Mouse (Mus musculus) limb, embryonic 11.5 days (tissue): ENCODE data around the gene Mstn. TPM values are rescaled to one million over a fixed set of nuclear protein-coding genes. Genes with fewer than 3 reads are reported as not detected.

Experiments used
- ATAC-seq: fragments of 200-750 bp; cut with Nextera tagmentation; 2 replicates; pipeline ENCODE4 v1.8.0; 2017; ENCODE audit warnings: low read depth; ENCODE audit not compliant: insufficient number of reproducible peaks, low FRiP score, low TSS enrichment
- DNase-seq: peaks from one replicate; pipeline ENCODE4 v3.0.0-alpha.2; 2015; ENCODE audit warnings: low spot score
- H3K27ac ChIP-seq: fragments of 300-500 bp; sonication (generic); replicated peaks from 2 replicates; pipeline ENCODE4 v1.5.1; 2014; ENCODE audit warnings: low read depth, mild to moderate bottlenecking, low read length
- H3K27me3 ChIP-seq: fragments of 300-500 bp; sonication (generic); 2 replicates; pipeline ENCODE4 v1.6.1; 2014; ENCODE audit warnings: mild to moderate bottlenecking, low read length, mixed read lengths; ENCODE audit not compliant: control insufficient read depth, insufficient read depth
- H3K36me3 ChIP-seq: fragments of 300-500 bp; sonication (generic); 2 replicates; pipeline ENCODE4 v1.6.1; 2014; ENCODE audit warnings: mild to moderate bottlenecking, low read length, moderate library complexity, mixed read lengths; ENCODE audit not compliant: control insufficient read depth, insufficient read depth
- H3K4me1 ChIP-seq: fragments of 300-500 bp; sonication (generic); 2 replicates; pipeline ENCODE4 v1.6.1; 2014; ENCODE audit warnings: low read length, mixed read lengths; ENCODE audit not compliant: control insufficient read depth, insufficient read depth
- H3K4me2 ChIP-seq: fragments of 300-500 bp; sonication (generic); 2 replicates; pipeline ENCODE4 v1.6.1; 2014; ENCODE audit warnings: low read depth, mild to moderate bottlenecking, moderate library complexity; ENCODE audit not compliant: severe bottlenecking
- H3K4me3 ChIP-seq: fragments of 300-500 bp; sonication (generic); 2 replicates; pipeline ENCODE4 v1.5.1; 2014; ENCODE audit warnings: low read depth, low read length
- H3K9ac ChIP-seq: fragments of 300-500 bp; sonication (generic); 2 replicates; pipeline ENCODE4 v1.6.1; 2014; ENCODE audit warnings: mild to moderate bottlenecking, low read length
- H3K9me3 ChIP-seq: fragments of 300-500 bp; sonication (generic); 2 replicates; pipeline ENCODE4 v1.6.1; 2016; ENCODE audit warnings: low read length; ENCODE audit not compliant: control insufficient read depth
- WGBS: fragments of 180-500 bp; shearing (Covaris S2); extraction: QIAGEN DNeasy Blood & Tissue Kit; methylation state at CpG from one replicate; pipeline ENCODE4 v1.1.7; 2014; 5-methylcytosine and 5-hydroxymethylcytosine counted together
- polyA plus RNA-seq: library from polyadenylated mRNA; unstranded; fragments of >200 nt; fragmentation: Nextera tagmentation; extraction: Ambion mirVana; gene quantifications from 2 replicates; pipeline ENCODE4 v1.2.1, GENCODE M21; 2014

Mstn gene
- polyA plus RNA-seq = 1.5 and 2.6 TPM in 2 replicates

DNA sequence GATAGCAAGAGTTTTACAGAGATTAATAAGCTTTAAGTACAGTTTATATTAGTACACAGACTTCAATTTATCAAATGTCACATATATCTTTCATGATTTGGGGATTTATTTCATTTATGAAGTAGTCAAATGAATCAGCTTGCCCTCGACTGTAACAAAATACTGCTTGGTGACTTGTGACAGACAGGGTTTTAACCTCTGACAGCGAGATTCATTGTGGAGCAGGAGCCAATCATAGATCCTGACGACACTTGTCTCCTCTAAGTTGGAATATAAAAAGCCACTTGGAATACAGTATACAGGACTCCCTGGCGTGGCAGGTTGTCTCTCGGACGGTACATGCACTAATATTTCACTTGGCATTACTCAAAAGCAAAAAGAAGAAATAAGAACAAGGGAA lies at the start of gene Mstn:
TSS of gene Mstn (plus strand) at position 301 of the 400 bp plus-strand sequence.
- no peak within 1 kb of the TSS for H3K27ac ChIP-seq
- no peaks in the 10 kb centered on the region for H3K36me3 ChIP-seq
- peaks cover 10% of the 10 kb centered on the region; the same call in 1 of the 2 replicates for H3K4me1 ChIP-seq
- ATAC-seq (no peak), DNase-seq (no peak)
- no peak within 1 kb of the TSS for H3K4me2 ChIP-seq
- no peak within 1 kb of the TSS for H3K9ac ChIP-seq
- no peaks in the 10 kb centered on the region for H3K9me3 ChIP-seq
- 70% methylated on average over 6 of the region's 6 CpGs for WGBS
- no peaks in the 10 kb centered on the region for H3K27me3 ChIP-seq
- H3K4me3 ChIP-seq = no peak within 1 kb of the TSS

DNA sequence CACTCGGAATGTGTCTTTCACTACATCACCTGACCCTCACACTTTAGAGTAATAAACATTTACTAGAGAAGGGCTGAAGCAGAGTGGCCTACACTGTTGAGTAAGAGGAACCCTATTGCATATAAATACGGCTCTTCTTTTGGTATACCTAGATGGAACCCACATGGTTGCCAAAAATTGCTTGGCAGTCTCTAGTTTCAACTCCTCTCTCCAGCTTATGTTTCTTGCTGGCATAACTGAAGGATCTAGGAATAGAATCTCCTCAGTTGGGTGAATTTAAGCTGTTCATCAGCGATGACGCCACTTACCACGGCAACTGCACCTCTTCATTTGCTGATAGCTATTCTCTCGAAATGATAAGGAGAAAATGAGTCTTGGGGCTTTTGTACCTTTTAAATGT lies 46.7 kb upstream of the Mstn start:
- no peak overlapping the region for H3K9ac ChIP-seq
- ATAC-seq (no peak), DNase-seq (no peak)
- H3K4me2 ChIP-seq = no peak overlapping the region
- 79% methylated on average over 6 of the region's 6 CpGs for WGBS
- no peaks in the 10 kb centered on the region for H3K27me3 ChIP-seq
- no peaks in the 10 kb centered on the region for H3K4me1 ChIP-seq
- no peaks in the 10 kb centered on the region for H3K36me3 ChIP-seq
- no peaks in the 10 kb centered on the region for H3K9me3 ChIP-seq
- H3K4me3 ChIP-seq = no peak overlapping the region
- H3K27ac ChIP-seq = no peak overlapping the region

GRCm38 (mm10) chr1:53015606-53016005 lies 45.8 kb upstream of the Mstn start:
- WGBS = 71% methylated on average over 5 of the region's 5 CpGs
- H3K36me3 ChIP-seq = no peaks in the 10 kb centered on the region
- H3K27ac ChIP-seq = no peak overlapping the region
- no peaks in the 10 kb centered on the region for H3K9me3 ChIP-seq
- H3K4me2 ChIP-seq = no peak overlapping the region
- no peaks in the 10 kb centered on the region for H3K27me3 ChIP-seq
- H3K9ac ChIP-seq = no peak overlapping the region
- no peaks in the 10 kb centered on the region for H3K4me1 ChIP-seq
- no peak overlapping the region for H3K4me3 ChIP-seq
- no peak for DNase-seq
- ATAC-seq = no peak

DNA sequence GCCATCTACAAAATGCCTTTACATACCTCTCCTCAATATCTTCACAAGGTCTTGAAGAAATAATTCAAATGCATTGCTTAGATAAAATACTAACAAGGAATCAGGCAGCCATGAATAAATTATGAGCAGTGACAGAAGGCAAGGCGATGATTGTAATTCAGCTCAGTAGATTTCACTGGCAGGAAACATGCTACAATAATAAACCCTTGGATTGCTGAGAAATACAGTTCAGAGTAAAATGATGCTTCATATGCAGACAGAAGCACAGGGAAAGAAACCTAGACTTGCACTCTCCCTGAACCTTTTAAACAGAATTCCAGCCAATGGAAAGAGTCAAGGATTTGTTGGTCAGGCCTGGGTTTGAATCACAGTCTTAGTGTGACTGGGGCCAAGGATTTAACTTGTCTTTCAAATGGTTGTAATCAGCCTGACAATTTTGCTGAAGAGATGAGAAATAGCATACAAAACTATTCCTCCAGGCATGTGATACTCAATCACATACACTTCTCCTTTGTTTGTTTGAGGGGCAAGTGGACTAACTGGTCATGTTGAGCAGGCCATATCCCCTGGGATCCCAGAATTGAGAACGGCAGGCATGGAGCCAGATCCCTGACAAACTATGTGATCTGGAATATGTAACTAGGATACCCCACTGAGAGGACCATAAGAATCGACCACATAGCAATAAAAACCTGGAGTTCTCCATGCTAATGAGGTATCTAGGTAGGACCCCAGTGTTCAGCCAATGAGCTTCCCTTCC lies 42.5 kb upstream of the Mstn start:
- Histone ChIP-seq H3K9me3 (no peaks in the 10 kb centered on the region), H3K9ac (no peak overlapping the region), H3K4me2 (no peak overlapping the region), H3K27me3 (no peaks in the 10 kb centered on the region), H3K4me3 (no peak overlapping the region), H3K27ac (no peak overlapping the region), H3K36me3 (no peaks in the 10 kb centered on the region), H3K4me1 (no peaks in the 10 kb centered on the region)
- 67% methylated on average over 3 of the region's 3 CpGs for WGBS
- no peak for ATAC-seq
- no peak for DNase-seq

DNA sequence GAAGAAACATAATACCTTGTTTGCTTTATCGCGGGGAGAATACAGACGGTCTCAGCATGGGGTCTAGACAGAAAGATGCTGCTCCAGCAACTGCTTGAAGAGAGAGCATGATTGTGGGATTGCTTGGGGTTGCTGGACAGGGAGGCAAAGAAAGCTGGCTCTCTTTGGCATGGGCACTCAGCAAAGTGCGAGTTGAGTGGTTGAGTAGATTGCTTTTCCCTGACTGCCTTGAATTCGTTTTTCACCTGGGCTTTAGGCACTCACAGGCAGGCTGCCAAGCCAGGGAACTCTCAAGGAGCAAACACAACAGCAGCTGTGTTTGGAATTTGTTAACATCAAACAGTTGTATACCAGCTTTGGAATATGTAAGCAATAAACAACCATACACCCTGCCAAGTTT lies 41.4 kb upstream of the Mstn start, which contains the start of gene 1700019D03Rik:
TSS of gene 1700019D03Rik (minus strand) at position 101 of the 400 bp plus-strand sequence.
- Histone ChIP-seq H3K27ac (no peak within 1 kb of the TSS), H3K4me1 (no peaks in the 10 kb centered on the region), H3K9ac (no peak within 1 kb of the TSS), H3K36me3 (no peaks in the 10 kb centered on the region), H3K9me3 (no peaks in the 10 kb centered on the region), H3K27me3 (no peaks in the 10 kb centered on the region), H3K4me3 (no peak within 1 kb of the TSS), H3K4me2 (no peak within 1 kb of the TSS)
- WGBS = 61% methylated on average over 5 of the region's 5 CpGs
- ATAC-seq (no peak), DNase-seq (no peak)

DNA sequence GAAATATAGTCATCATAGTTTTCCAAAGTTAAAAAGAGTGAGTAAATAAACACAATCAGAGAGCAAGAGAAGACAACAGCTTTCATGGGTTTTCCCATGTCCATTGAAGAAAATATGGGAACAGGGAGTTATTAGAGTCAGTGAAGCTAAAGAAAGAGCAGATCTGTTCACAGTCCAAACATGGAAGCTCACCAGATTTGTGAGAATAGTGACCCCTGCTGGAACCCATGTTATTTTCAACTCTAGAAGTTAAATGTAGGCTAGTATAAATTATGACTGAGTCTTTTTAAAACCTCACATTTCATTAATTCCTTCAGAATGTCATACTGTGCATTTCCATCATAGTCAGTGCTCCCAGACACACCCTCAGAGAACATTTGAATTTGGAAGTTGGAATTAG lies 28.9 kb upstream of the Mstn start:
- no peaks in the 10 kb centered on the region for H3K4me1 ChIP-seq
- no peak overlapping the region for H3K4me2 ChIP-seq
- no peaks in the 10 kb centered on the region for H3K9me3 ChIP-seq
- no peaks in the 10 kb centered on the region for H3K36me3 ChIP-seq
- H3K27ac ChIP-seq = no peak overlapping the region
- DNase-seq (no peak), ATAC-seq (no peak)
- H3K4me3 ChIP-seq = no peak overlapping the region
- H3K9ac ChIP-seq = no peak overlapping the region
- H3K27me3 ChIP-seq = no peaks in the 10 kb centered on the region

- ATAC-seq (no peak), DNase-seq (no peak)
- H3K27me3 ChIP-seq = no peaks in the 10 kb centered on the region
- H3K36me3 ChIP-seq = no peaks in the 10 kb centered on the region
- no peak overlapping the region for H3K4me2 ChIP-seq
- H3K9ac ChIP-seq = no peak overlapping the region
- H3K4me1 ChIP-seq = no peaks in the 10 kb centered on the region
- H3K4me3 ChIP-seq = no peak overlapping the region
- no peaks in the 10 kb centered on the region for H3K9me3 ChIP-seq
- no peak overlapping the region for H3K27ac ChIP-seq
- WGBS = 86% methylated on average over 5 of the region's 5 CpGs
Observed at GRCm38 (mm10) chr1:53037443-53037871, 24.0 kb upstream of the Mstn start.

GRCm38 (mm10) chr1:53049763-53050427 lies 11.5 kb upstream of the Mstn start:
- H3K36me3 ChIP-seq = no peaks in the 10 kb centered on the region
- H3K9ac ChIP-seq = no peak overlapping the region
- no peaks in the 10 kb centered on the region for H3K4me1 ChIP-seq
- DNase-seq (no peak), ATAC-seq (no peak)
- H3K27ac ChIP-seq = no peak overlapping the region
- no peaks in the 10 kb centered on the region for H3K9me3 ChIP-seq
- no peak overlapping the region for H3K4me2 ChIP-seq
- no peak overlapping the region for H3K4me3 ChIP-seq
- no peaks in the 10 kb centered on the region for H3K27me3 ChIP-seq
- 86% methylated on average over 8 of the region's 8 CpGs for WGBS
